Mouse (Mus musculus) cerebellum, adult 9-11 months (tissue): Measurements from ENCODE around the gene Hhipl1.

Experiments
- DNase-seq: peaks from one replicate; pipeline ENCODE4 v3.0.0; 2022

The Hhipl1 gene

GRCm38 (mm10) chr12:108305812-108306794 lies at the start of gene Hhipl1:
Hhipl1 (plus strand) TSS chr12:108306270.
- DNase-seq = no peak

GRCm38 (mm10) chr12:108256734-108257133 lies 49.3 kb upstream of the Hhipl1 start:
- DNase-seq = no peak

GRCm38 (mm10) chr12:108259322-108260049 lies 46.6 kb upstream of the Hhipl1 start:
- no peak for DNase-seq

GRCm38 (mm10) chr12:108260950-108261349 lies 45.1 kb upstream of the Hhipl1 start:
- no peak for DNase-seq

GRCm38 (mm10) chr12:108264918-108265317 lies 41.2 kb upstream of the Hhipl1 start:
- no peak for DNase-seq

GRCm38 (mm10) chr12:108265831-108266619 lies 40.0 kb upstream of the Hhipl1 start:
- peak; percentile 78 for DNase-seq

- peak; percentile 46 for DNase-seq
These were observed 38.4 kb upstream of the Hhipl1 start for GRCm38 (mm10) chr12:108267653-108268052.

- peak; percentile 46 for DNase-seq
These were observed 37.1 kb upstream of the Hhipl1 start for GRCm38 (mm10) chr12:108268970-108269369.

- DNase-seq = peak; percentile 53
These were observed 36.4 kb upstream of the Hhipl1 start for GRCm38 (mm10) chr12:108269699-108270098.

GRCm38 (mm10) chr12:108270240-108270919 lies 35.7 kb upstream of the Hhipl1 start:
- DNase-seq = peak; percentile 51

- DNase-seq = peak; percentile 70
These were observed 34.5 kb upstream of the Hhipl1 start for GRCm38 (mm10) chr12:108271351-108272142.

GRCm38 (mm10) chr12:108272143-108272635 lies 33.9 kb upstream of the Hhipl1 start:
- peak; percentile 76 for DNase-seq

- DNase-seq = peak; percentile 60
These were observed 32.4 kb upstream of the Hhipl1 start for GRCm38 (mm10) chr12:108273466-108274312.

GRCm38 (mm10) chr12:108274313-108274595 lies 31.8 kb upstream of the Hhipl1 start:
- peak; percentile 66 for DNase-seq

GRCm38 (mm10) chr12:108274661-108275507 lies 31.2 kb upstream of the Hhipl1 start, which contains the start of gene Ccdc85c:
Ccdc85c (minus strand) TSS chr12:108275425.
- DNase-seq = peak; percentile 80

- peak; percentile 99 for DNase-seq
These were observed 30.6 kb upstream of the Hhipl1 start for GRCm38 (mm10) chr12:108275508-108275890.

GRCm38 (mm10) chr12:108275920-108276822 lies 29.9 kb upstream of the Hhipl1 start:
- peak; percentile 85 for DNase-seq

GRCm38 (mm10) chr12:108277341-108277841 lies 28.7 kb upstream of the Hhipl1 start:
- DNase-seq = peak; percentile 63
